Comparison of ENCODE assay signal across 13 mouse cellular contexts in the genomic region with DNA sequence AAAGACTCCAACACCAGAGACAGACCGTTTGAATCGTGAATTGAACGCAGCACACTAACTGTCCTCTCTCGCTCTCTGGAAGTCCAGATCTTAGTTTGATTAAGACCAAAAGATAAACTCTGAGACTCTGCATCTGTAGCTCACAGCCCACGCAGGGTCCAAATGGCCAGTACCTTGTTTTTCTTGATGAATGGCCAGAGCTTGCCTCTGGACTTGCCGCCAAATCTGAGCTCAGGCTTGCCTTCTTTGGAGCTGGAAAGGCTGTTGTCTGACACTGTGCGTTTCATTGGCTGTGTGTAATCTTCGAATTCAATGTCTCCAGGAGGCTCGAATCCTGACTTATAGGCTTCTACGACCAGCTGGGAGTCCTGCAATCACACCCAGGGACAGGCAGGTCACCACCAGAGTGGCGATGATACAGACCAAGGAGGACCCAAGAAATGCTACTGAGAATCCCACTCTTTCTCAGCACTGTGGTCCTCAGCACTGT.
"Had no signal": no experiment of that assay in that cellular context is flagged by ENCODE, and none has a peak within 500 bp of the region (broad histone marks: within the 10 kb centered on the region; RNA-seq: fewer than 3 reads in every experiment).

No protein-coding gene starts in this region.

- H3K27me3 ChIP-seq: limb, embryonic 12.5 days; liver, embryonic 13.5 days; lung, embryonic 15.5 days; megakaryocyte, embryonic 14.5 days; midbrain, embryonic 13.5 days had no signal

- H3K9ac ChIP-seq: limb, embryonic 12.5 days; liver, embryonic 13.5 days; liver, postnatal 0 days; lung, embryonic 15.5 days; midbrain, embryonic 13.5 days had no signal

- DNase-seq: kidney, adult 8-10 months; liver; liver, embryonic 13.5 days; liver, postnatal 0 days; lung, postnatal 14 days; right cerebral cortex, postnatal 14 days; thymus, postnatal 36 days had no signal

- H3K4me1 ChIP-seq: limb, embryonic 12.5 days; liver, embryonic 13.5 days; lung, embryonic 15.5 days; midbrain, embryonic 13.5 days had no signal

- H3K4me3 ChIP-seq: layer of hippocampus, adult 2 months; limb, embryonic 12.5 days; liver, embryonic 13.5 days; lung, embryonic 15.5 days; megakaryocyte, embryonic 14.5 days; midbrain, embryonic 13.5 days had no signal

- H3K4me2 ChIP-seq: limb, embryonic 12.5 days; liver, embryonic 13.5 days; lung, embryonic 15.5 days; midbrain, embryonic 13.5 days had no signal

- H3K27ac ChIP-seq: layer of hippocampus, adult 2 months; limb, embryonic 12.5 days; liver, embryonic 13.5 days; lung, embryonic 15.5 days; macrophage; midbrain, embryonic 13.5 days had no signal

- H3K9me3 ChIP-seq: liver, embryonic 13.5 days; lung, embryonic 15.5 days; megakaryocyte, embryonic 14.5 days; midbrain, embryonic 13.5 days had no signal

- ATAC-seq: liver, postnatal 0 days; midbrain, embryonic 13.5 days had no signal
